Mouse (Mus musculus) kidney, adult 18-20 months (tissue): ENCODE measurements at regions not wholly inside any gene's neighbourhood (a gene's known extent, or its start where the extent isn't known, plus 50 kb on each side); places are given as distances from the start of the nearest gene placed in this dataset.

Experiments
- DNase-seq: peaks from one replicate; pipeline ENCODE4 v3.0.0; 2021

- DNase-seq: peak; percentile 3
Observed at GRCm38 (mm10) chr1:185151130-185151799, 52.7 kb upstream of the Rab3gap2 start.

- no peak for DNase-seq
Observed at GRCm38 (mm10) chr1:185150431-185151129, 53.3 kb upstream of the Rab3gap2 start.

- DNase-seq: no peak
Observed at GRCm38 (mm10) chr1:185144791-185145190, 59.1 kb upstream of the Rab3gap2 start.

GRCm38 (mm10) chr1:185144006-185144405, 59.9 kb upstream of the Rab3gap2 start:
- no peak for DNase-seq

- no peak for DNase-seq
Observed at GRCm38 (mm10) chr1:185140317-185140716, 63.6 kb upstream of the Rab3gap2 start.

GRCm38 (mm10) chr1:185128209-185128608, 75.7 kb upstream of the Rab3gap2 start:
- DNase-seq: no peak

- DNase-seq: no peak
Observed at GRCm38 (mm10) chr1:185125737-185126286, 78.1 kb upstream of the Rab3gap2 start.

GRCm38 (mm10) chr1:185121552-185121951, 82.4 kb upstream of the Rab3gap2 start:
- no peak for DNase-seq

- no peak for DNase-seq
Observed at GRCm38 (mm10) chr1:185120416-185120815, 83.5 kb upstream of the Rab3gap2 start.

- no peak for DNase-seq
Observed at GRCm38 (mm10) chr1:185117711-185118110, 86.2 kb upstream of the Rab3gap2 start.

- no peak for DNase-seq
Observed at GRCm38 (mm10) chr1:185113687-185114086, 90.2 kb upstream of the Rab3gap2 start.

- DNase-seq: no peak
Observed at GRCm38 (mm10) chr1:185112017-185112399, 91.9 kb upstream of the Rab3gap2 start.

- no peak for DNase-seq
Observed at GRCm38 (mm10) chr1:185111347-185112016, 92.4 kb upstream of the Rab3gap2 start.

- no peak for DNase-seq
Observed at GRCm38 (mm10) chr1:185104945-185105884, 98.7 kb upstream of the Rab3gap2 start.

- DNase-seq: no peak
Observed at GRCm38 (mm10) chr1:185103803-185104202, 100.1 kb upstream of the Rab3gap2 start.

GRCm38 (mm10) chr1:185098975-185099958, 99.9 kb upstream of the Mark1 start:
- no peak for DNase-seq

- DNase-seq: no peak
Observed at GRCm38 (mm10) chr1:185098195-185098974, 99.0 kb upstream of the Mark1 start.

- DNase-seq: no peak
Observed at GRCm38 (mm10) chr1:185096741-185097140, 97.4 kb upstream of the Mark1 start.

- no peak for DNase-seq
Observed at GRCm38 (mm10) chr1:185092757-185093156, 93.4 kb upstream of the Mark1 start.

GRCm38 (mm10) chr1:185091816-185092558, 92.6 kb upstream of the Mark1 start:
- DNase-seq: no peak
